Mouse (Mus musculus) lung, postnatal 0 days (tissue): ENCODE data around the gene Rilp. TPM values are rescaled to one million over a fixed set of nuclear protein-coding genes. Genes with fewer than 3 reads are reported as not detected.

Experiments used
- ATAC-seq: fragments of 200-750 bp; cut with Nextera tagmentation; 2 replicates; pipeline ENCODE4 v1.8.0; 2017; ENCODE audit warnings: moderate library complexity
- DNase-seq: peaks from one replicate; pipeline ENCODE4 v3.0.0-alpha.2; 2016; ENCODE audit warnings: low spot score
- H3K27ac ChIP-seq: fragments of 300-500 bp; sonication (generic); 2 replicates; pipeline ENCODE4 v1.5.1; 2014; ENCODE audit warnings: antibody characterized with exemption, mild to moderate bottlenecking, low read length, mixed read lengths
- H3K27me3 ChIP-seq: fragments of 300-500 bp; sonication (generic); replicated peaks from 2 replicates; pipeline ENCODE4 v1.6.1; 2014; ENCODE audit warnings: low read length, mixed read lengths; ENCODE audit not compliant: insufficient read depth
- H3K36me3 ChIP-seq: fragments of 300-500 bp; sonication (generic); 2 replicates; pipeline ENCODE4 v1.6.1; 2014; ENCODE audit warnings: low read length, mixed read lengths; ENCODE audit not compliant: insufficient read depth
- H3K4me1 ChIP-seq: fragments of 300-500 bp; sonication (generic); 2 replicates; pipeline ENCODE4 v1.6.1; 2014; ENCODE audit warnings: antibody characterized with exemption, low read depth, low read length, mixed read lengths; ENCODE audit not compliant: insufficient read depth
- H3K4me2 ChIP-seq: fragments of 300-500 bp; sonication (generic); replicated peaks from 2 replicates; pipeline ENCODE4 v1.6.1; 2014; ENCODE audit warnings: low read depth, mild to moderate bottlenecking, low read length, moderate library complexity, mixed read lengths
- H3K4me3 ChIP-seq: fragments of 300-500 bp; sonication (generic); 2 replicates; pipeline ENCODE4 v1.5.1; 2014; ENCODE audit warnings: low read depth, low read length
- H3K9ac ChIP-seq: fragments of 300-500 bp; sonication (generic); replicated peaks from 2 replicates; pipeline ENCODE4 v1.6.1; 2014; ENCODE audit warnings: low read depth, mild to moderate bottlenecking
- H3K9me3 ChIP-seq: fragments of 300-500 bp; sonication (generic); 2 replicates; pipeline ENCODE4 v1.6.1; 2016; ENCODE audit warnings: low read length, mixed read lengths
- CTCF ChIP-seq: IDR thresholded peaks from 2 replicates; pipeline ENCODE4 v1.5.1; 2016; ENCODE audit warnings: antibody characterized with exemption, mild to moderate bottlenecking
- EP300 ChIP-seq: IDR thresholded peaks from 2 replicates; pipeline ENCODE4 v1.6.1; 2016; ENCODE audit warnings: antibody characterized with exemption, mild to moderate bottlenecking, control low read depth
- WGBS: fragments of 180-500 bp; shearing (Covaris S2); extraction: QIAGEN DNeasy Blood & Tissue Kit; methylation state at CpG from one replicate; pipeline ENCODE4 v1.1.7; 2014; 5-methylcytosine and 5-hydroxymethylcytosine counted together
- polyA plus RNA-seq: library from polyadenylated mRNA; unstranded; fragments of >200 nt; fragmentation: Nextera tagmentation; extraction: Ambion mirVana; gene quantifications from 2 replicates; pipeline ENCODE4 v1.2.1, GENCODE M21; 2015

The Rilp gene
- polyA plus RNA-seq, 1 experiment from 2014 or later = 15.7 TPM

DNA sequence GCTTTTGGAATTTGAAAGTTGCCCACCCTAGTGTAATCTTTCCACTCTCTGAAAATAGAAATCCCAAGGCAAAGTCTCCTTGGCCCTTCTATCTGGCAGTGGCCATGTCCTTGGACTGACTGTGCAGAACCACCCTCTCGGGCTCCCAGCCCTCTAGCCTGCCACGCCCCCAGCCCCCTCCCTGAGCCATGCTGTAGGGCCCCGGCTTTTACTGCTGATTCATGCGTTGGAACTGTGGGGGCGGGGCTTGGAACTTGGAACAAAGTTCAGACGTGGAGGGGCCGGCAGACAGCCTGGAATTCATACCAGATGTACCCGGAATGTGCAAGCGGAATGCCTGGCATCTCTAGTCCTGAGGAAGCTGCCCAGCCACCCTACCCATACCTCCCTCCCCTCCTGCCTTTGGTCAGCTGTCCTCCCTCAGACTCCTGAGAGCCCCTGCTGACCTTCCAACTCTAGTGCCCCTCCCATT is 47.0 kb upstream of the Rilp start:
- Histone ChIP-seq H3K27ac (peak overlapping the region; percentile 98), H3K9me3 (no peaks in the 10 kb centered on the region), H3K4me3 (peak overlapping the region; percentile 98), H3K4me2 (peak overlapping the region; percentile 88), H3K27me3 (no peaks in the 10 kb centered on the region), H3K4me1 (peaks cover 11% of the 10 kb centered on the region; the same call in 1 of the 2 replicates), H3K36me3 (peaks cover 13% of the 10 kb centered on the region), H3K9ac (peak overlapping the region; percentile 99; the same call in 1 of the 2 replicates)
- 1% methylated on average over 9 of the region's 9 CpGs for WGBS
- TF ChIP-seq CTCF (no peak), EP300 (peak; percentile 92)
- DNase-seq = peak; percentile 96
- peak; percentile 41 for ATAC-seq

DNA sequence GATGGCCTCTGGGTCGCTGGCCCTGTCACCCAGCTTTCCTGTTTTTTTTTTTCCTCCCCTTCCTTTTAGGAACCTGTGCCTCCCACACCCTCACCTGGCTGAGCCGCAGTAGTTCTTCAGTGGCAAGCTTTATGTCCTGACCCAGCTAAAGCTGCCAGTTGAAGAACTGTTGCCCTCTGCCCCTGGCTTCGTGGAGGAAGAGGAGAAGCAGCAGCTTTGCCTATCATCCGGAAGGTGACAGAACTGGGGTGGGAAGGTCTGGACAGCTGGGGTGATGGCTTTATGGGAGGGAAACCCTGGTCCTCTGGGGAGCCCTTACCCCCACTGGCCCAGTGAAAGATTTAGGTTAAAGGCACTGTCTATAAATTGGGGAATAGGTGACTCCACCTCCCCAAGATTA is 46.3 kb upstream of the Rilp start:
- 43% methylated on average over 4 of the region's 4 CpGs for WGBS
- TF ChIP-seq EP300 (no peak), CTCF (no peak)
- no peak overlapping the region for H3K4me3 ChIP-seq
- peaks cover 11% of the 10 kb centered on the region; the same call in 1 of the 2 replicates for H3K4me1 ChIP-seq
- H3K36me3 ChIP-seq = peaks cover 13% of the 10 kb centered on the region
- ATAC-seq (no peak), DNase-seq (no peak)
- H3K4me2 ChIP-seq = peak overlapping the region; percentile 88
- no peaks in the 10 kb centered on the region for H3K27me3 ChIP-seq
- H3K27ac ChIP-seq = peak overlapping the region; percentile 98
- no peak overlapping the region for H3K9ac ChIP-seq
- H3K9me3 ChIP-seq = no peaks in the 10 kb centered on the region

DNA sequence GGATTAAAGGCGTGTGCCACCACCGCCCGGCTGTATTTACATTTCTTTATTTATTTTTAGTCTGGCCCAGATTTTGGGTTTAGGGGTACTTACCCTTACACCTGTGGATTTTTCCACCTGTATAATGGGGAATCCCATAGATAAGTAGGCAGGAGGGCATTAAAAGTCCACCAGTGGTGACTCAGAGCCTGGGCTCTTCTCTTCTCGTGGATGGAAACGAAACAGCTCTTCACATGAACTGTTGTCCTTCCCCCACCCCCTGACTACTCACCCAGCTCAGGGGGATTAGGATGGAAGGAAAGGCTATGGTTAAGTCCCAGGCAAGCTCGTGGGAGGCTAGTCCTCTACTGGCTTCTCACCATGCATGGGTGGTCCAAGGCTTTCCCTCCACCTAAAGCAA is 45.5 kb upstream of the Rilp start:
- DNase-seq (no peak), ATAC-seq (no peak)
- Histone ChIP-seq H3K9me3 (no peaks in the 10 kb centered on the region), H3K36me3 (peaks cover 13% of the 10 kb centered on the region), H3K9ac (no peak overlapping the region), H3K4me3 (no peak overlapping the region), H3K4me2 (no peak overlapping the region), H3K27ac (no peak overlapping the region), H3K4me1 (peaks cover 8% of the 10 kb centered on the region; the same call in 1 of the 2 replicates), H3K27me3 (no peaks in the 10 kb centered on the region)
- 88% methylated on average over 6 of the region's 6 CpGs for WGBS
- TF ChIP-seq EP300 (no peak), CTCF (no peak)

DNA sequence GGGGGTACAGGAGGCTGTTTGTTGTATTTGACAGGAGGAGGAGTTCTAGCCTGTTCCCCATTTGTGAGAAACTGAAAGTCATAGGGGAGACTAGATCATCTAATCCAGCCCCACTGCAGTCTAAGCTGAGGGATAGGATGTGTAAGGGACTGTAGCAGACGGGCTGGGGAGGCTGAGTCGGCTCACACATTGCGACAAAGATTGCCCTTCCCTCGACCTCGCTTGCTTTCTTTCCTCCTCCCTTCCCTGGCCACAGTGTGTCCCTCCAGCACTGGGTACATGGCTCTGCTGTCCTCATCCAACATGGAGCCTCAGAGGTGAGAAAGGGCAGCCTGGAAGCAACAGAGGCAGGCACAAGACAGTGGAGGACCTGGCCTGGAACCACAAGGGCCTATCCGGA is 44.8 kb upstream of the Rilp start:
- H3K9me3 ChIP-seq = no peaks in the 10 kb centered on the region
- H3K4me2 ChIP-seq = no peak overlapping the region
- H3K4me1 ChIP-seq = peaks cover 1% of the 10 kb centered on the region; the same call in 1 of the 2 replicates
- WGBS = 81% methylated on average over 6 of the region's 6 CpGs
- no peak overlapping the region for H3K27ac ChIP-seq
- TF ChIP-seq CTCF = no peak
- TF ChIP-seq EP300 = no peak
- peaks cover 13% of the 10 kb centered on the region for H3K36me3 ChIP-seq
- no peak for ATAC-seq
- H3K9ac ChIP-seq = no peak overlapping the region
- DNase-seq = no peak
- no peaks in the 10 kb centered on the region for H3K27me3 ChIP-seq
- no peak overlapping the region for H3K4me3 ChIP-seq

DNA sequence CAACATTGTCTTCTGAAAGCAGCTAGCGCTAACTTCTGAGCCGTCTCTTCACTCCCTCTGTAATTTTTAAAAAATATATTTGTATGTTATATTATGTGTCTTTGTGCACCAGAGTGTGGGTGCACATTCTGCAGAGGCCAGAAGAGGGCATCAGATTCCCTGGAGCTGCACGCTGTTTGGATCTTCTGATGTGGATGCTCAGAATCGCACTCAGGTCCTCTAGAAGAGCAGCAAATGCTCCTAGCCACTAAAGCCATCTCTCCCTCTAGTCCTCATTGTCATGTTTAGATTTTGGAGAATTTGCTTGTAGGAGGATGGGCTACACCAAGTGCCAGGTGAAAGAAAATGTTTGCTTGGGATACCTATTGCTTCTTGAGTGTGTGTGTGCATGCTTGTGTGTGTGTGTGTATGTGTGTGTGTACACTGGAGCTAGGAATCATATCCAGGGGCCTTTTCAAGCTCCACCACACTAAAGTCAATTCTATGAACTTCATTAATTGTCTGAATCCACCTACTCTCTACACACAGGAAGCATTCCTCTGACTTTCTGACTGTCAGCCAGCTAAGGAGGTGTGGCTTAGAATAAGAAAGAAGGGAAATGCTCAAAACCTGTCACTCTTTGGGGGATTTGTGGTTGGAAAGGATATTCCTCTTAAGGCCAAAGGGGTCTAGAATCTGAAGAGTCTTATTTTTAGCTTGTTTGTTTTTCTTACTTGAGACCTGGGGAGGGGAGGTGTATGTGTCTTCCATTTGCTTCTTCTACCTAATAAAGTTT is 43.0 kb upstream of the Rilp start:
- H3K4me1 ChIP-seq = no peaks in the 10 kb centered on the region
- no peaks in the 10 kb centered on the region for H3K9me3 ChIP-seq
- peaks cover 13% of the 10 kb centered on the region for H3K36me3 ChIP-seq
- H3K27ac ChIP-seq = no peak overlapping the region
- ATAC-seq (no peak), DNase-seq (no peak)
- 96% methylated on average over 4 of the region's 4 CpGs for WGBS
- H3K9ac ChIP-seq = no peak overlapping the region
- H3K4me3 ChIP-seq = no peak overlapping the region
- TF ChIP-seq CTCF = peak; percentile 34
- no peak for TF ChIP-seq EP300
- H3K4me2 ChIP-seq = peak overlapping the region; percentile 68; the same call in 1 of the 2 replicates
- no peaks in the 10 kb centered on the region for H3K27me3 ChIP-seq

- 15% methylated on average over 19 of the region's 19 CpGs for WGBS
- peak overlapping the region; percentile 68 for H3K4me2 ChIP-seq
- peak overlapping the region; percentile 43 for H3K9ac ChIP-seq
- peak; percentile 75 for DNase-seq
- no peaks in the 10 kb centered on the region for H3K4me1 ChIP-seq
- peak; percentile 56 for ATAC-seq
- TF ChIP-seq CTCF (peak; percentile 36), EP300 (no peak)
- no peaks in the 10 kb centered on the region for H3K9me3 ChIP-seq
- H3K4me3 ChIP-seq = peak overlapping the region; percentile 40
- H3K36me3 ChIP-seq = peaks cover 13% of the 10 kb centered on the region
- no peak overlapping the region for H3K27ac ChIP-seq
- H3K27me3 ChIP-seq = no peaks in the 10 kb centered on the region
Measured at GRCm38 (mm10) chr11:75467512-75468215, 42.2 kb upstream of the Rilp start.
